Mouse (Mus musculus): ENCODE measurements around the gene Tmem256. TPM values are rescaled to one million over a fixed set of nuclear protein-coding genes. Genes with fewer than 3 reads are reported as not detected.
A peak's percentile ranks its signal among the peaks of the same experiment; 100 is the strongest.

The Tmem256 gene
- polyA plus RNA-seq, 1 experiment from 2014 or later = 362 TPM

DNA sequence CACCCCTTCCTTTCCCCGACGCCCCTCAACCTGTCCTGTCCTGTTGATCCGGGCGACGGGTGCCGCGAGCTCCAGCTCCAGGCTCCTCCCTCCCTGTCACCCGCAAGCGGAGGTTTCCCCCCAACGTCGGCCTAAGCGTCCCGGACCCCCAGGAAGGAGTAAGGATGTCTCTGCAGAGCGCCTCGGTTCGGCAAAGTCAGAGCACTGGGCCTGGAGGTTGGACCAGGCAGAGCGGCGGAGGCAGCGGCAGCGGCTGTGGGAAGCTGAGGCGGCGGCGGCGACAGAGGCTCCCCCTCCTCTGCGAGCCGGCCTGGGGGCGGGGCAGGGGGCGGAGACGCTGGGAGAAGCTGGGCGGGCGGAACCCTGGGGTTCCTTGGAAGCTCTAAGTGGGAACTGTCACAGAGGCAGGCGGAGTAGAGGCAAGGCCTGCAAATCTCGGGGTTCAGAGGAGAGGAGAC is 35.6 kb upstream of the Tmem256 start:
- Histone ChIP-seq H3K4me3 (peak overlapping the region; percentile 66), H3K4me1 (replicated peaks) (peaks cover 71% of the 10 kb centered on the region)

GRCm38 (mm10) chr11:69803328-69803727 is 35.0 kb upstream of the Tmem256 start:
- H3K27me3 ChIP-seq (ENCODE audit: insufficient read depth, poor library complexity, severe bottlenecking) = peaks cover 91% of the 10 kb centered on the region
- 3% methylated on average over 12 of the region's 12 CpGs for WGBS
- peak overlapping the region; percentile 72 for H3K27ac ChIP-seq
- peaks cover 67% of the 10 kb centered on the region for H3K4me1 ChIP-seq (replicated peaks)
- H3K36me3 ChIP-seq = no peaks in the 10 kb centered on the region
- H3K4me3 ChIP-seq = peak overlapping the region; percentile 66
- no peak for DNase-seq (ENCODE audit: low spot score)
- peaks cover 4% of the 10 kb centered on the region; the same call in 1 of the 2 replicates for H3K9me3 ChIP-seq

More for the DNA sequence above, 35.6 kb upstream of the Tmem256 start:
- H3K27ac ChIP-seq = peak overlapping the region; percentile 82
- no peaks in the 10 kb centered on the region for H3K36me3 ChIP-seq
- WGBS = under 1% methylated on average over 33 of the region's 33 CpGs
- peak; percentile 80 for DNase-seq (ENCODE audit: low spot score)
- H3K9me3 ChIP-seq = peaks cover 4% of the 10 kb centered on the region; the same call in 1 of the 2 replicates
- peaks cover 97% of the 10 kb centered on the region for H3K27me3 ChIP-seq (ENCODE audit: insufficient read depth, poor library complexity, severe bottlenecking)

DNA sequence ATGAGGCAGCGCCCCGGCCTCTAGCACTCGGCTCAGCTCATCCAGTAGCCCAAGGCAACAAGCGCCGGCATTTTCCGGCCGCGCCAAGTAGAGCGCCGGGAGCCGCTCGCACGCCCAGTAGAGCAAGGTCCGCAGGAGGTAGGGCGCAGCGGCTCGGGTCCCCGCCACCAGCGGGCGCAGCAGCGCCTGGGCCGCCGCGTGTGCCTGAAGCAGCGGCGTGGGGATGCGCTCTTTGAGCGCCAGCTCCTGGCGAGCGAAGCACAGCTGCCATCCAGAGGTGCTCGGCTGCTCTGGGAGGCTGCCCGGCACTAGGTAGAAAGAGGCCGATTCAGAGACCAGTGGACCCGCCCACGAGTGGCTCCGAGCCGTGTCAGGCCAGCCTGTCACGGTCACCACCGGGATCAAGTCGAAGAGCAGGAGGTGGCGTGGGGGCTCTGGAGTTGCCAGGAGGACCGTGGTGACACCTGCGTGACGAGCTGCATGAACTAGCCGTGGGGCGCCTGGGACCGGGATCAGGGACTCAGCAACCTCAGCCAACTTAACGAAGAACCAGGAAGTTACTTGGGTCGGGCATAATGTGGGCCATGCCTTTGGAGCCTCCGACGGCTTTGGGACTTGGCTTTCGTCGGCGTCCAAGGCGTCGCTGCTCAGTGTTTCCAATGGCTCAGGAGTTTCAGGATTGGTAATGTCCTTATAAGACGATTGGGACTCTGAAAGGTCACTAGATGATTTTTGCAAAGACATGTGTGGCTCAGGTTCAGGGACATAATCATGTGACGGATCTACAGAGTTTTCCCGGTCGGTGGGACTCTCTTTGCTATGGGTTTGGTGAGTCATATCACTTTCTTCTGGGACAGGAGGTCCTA is 34.3 kb upstream of the Tmem256 start:
- 2% methylated on average over 60 of the region's 60 CpGs for WGBS
- no peaks in the 10 kb centered on the region for H3K36me3 ChIP-seq
- peaks cover 4% of the 10 kb centered on the region; the same call in 1 of the 2 replicates for H3K9me3 ChIP-seq
- peak overlapping the region; percentile 66 for H3K4me3 ChIP-seq
- DNase-seq (ENCODE audit: low spot score) = peak; percentile 74
- peaks cover 84% of the 10 kb centered on the region for H3K27me3 ChIP-seq (ENCODE audit: insufficient read depth, poor library complexity, severe bottlenecking)
- H3K4me1 ChIP-seq (replicated peaks) = peaks cover 61% of the 10 kb centered on the region
- peak overlapping the region; percentile 72 for H3K27ac ChIP-seq

- WGBS = 5% methylated on average over 12 of the region's 12 CpGs
- peaks cover 79% of the 10 kb centered on the region for H3K27me3 ChIP-seq (ENCODE audit: insufficient read depth, poor library complexity, severe bottlenecking)
- no peaks in the 10 kb centered on the region for H3K36me3 ChIP-seq
- peaks cover 55% of the 10 kb centered on the region for H3K4me1 ChIP-seq (replicated peaks)
- peaks cover 4% of the 10 kb centered on the region; the same call in 1 of the 2 replicates for H3K9me3 ChIP-seq
- H3K4me3 ChIP-seq = peak overlapping the region; percentile 66
- no peak for DNase-seq (ENCODE audit: low spot score)
- no peak overlapping the region for H3K27ac ChIP-seq
These were observed 33.7 kb upstream of the Tmem256 start for GRCm38 (mm10) chr11:69804652-69804940.

DNA sequence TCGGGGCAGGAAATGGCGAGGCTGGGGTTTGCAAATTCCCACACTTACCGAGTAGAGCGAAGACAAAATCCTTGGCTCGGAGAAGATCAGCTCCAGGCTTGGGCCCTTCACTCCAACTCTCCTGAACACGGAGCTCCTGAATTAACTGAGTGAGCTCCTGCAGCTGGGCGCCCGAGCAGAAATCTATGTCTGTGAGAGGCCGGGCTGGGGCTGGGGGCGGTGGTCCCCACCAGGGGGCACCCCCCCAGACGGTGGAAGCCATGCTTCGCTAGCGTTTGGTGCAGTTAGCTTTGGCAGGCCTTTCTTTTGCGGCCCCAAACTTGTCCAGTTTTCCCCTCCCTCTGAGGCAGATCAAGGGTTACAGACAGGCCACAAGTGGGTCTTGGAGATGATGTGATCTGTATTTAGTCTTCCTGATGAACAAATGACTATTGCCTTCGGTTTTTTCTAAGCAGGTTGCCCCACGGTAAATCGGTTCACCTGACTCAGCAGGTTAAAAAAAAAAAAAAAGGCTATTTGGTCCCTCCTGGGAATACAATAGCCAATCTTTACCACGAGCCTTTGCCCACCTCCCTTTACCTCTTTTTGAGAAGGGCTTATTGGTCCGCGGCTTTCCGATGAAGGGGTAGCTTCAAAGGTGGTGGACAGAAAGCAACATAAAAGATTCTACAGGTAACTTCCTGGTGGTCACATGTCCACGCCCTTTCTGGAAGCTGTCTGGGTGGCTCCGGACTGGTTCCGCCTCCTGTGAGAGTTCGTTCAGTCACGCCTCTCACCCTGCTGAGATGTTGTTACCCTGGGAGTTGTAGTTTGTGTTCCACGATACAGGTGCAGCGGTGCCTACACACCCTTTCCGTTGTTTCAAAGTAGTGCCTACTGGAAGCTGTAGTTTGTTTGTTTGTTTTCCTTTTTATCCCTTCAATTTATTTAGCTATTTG is 33.1 kb upstream of the Tmem256 start, which contains the start of gene Tmem102:
TSS of gene Tmem102 (minus strand) at position 653 of the 938 bp plus-strand sequence.
- H3K36me3 ChIP-seq = no peaks in the 10 kb centered on the region
- 5% methylated on average over 29 of the region's 29 CpGs for WGBS
- H3K27ac ChIP-seq = no peak within 1 kb of the TSS
- peaks cover 72% of the 10 kb centered on the region for H3K27me3 ChIP-seq (ENCODE audit: insufficient read depth, poor library complexity, severe bottlenecking)
- peak; percentile 17 for DNase-seq (ENCODE audit: low spot score)
- H3K9me3 ChIP-seq = peaks cover 4% of the 10 kb centered on the region; the same call in 1 of the 2 replicates
- peaks cover 49% of the 10 kb centered on the region for H3K4me1 ChIP-seq (replicated peaks)
- H3K4me3 ChIP-seq = peak within 1 kb of the TSS; percentile 66

DNA sequence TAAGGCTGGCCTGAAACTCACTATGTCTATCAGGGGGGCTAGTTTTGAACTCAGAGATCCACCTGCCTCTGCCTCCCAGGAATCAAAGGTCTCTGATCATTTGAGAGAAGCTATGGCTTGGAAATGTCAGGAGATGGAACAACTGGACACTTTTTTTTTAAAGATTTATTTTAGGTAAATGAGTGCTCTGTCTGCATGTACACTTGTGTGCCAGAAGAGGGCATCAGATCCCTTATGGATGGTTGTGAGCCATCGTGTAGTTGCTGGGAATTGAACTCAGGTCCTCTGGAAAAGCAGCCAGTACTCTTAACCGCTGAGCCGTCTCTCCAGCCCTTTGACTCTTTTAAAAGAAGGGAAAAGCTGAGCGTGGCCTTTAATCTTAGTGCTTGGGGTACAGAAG is 31.9 kb upstream of the Tmem256 start:
- no peak overlapping the region for H3K4me3 ChIP-seq
- H3K27ac ChIP-seq = no peak overlapping the region
- peaks cover 61% of the 10 kb centered on the region for H3K27me3 ChIP-seq (ENCODE audit: insufficient read depth, poor library complexity, severe bottlenecking)
- 83% methylated on average over 4 of the region's 4 CpGs for WGBS
- no peak for DNase-seq (ENCODE audit: low spot score)
- peaks cover 4% of the 10 kb centered on the region; the same call in 1 of the 2 replicates for H3K9me3 ChIP-seq
- peaks cover 38% of the 10 kb centered on the region for H3K4me1 ChIP-seq (replicated peaks)
- no peaks in the 10 kb centered on the region for H3K36me3 ChIP-seq

DNA sequence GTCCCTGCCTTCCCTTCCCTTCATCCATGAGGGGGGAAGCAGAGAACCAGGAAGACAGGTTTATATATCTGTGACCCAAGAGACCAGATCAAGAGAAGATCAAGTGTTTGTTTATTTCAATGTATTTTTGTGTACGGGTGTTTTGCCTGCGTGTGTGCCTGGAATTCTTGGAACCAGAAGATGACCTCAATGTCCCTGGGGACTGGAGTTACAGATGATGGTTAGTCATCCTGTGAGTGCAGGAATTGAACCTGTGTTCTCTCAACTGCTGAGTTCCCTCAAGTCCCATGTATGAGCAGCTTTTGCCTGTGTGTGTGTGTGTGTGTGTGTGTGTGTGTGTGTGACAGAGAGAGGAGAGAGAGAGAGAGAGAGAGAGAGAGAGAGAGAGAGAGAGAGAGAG is 30.7 kb upstream of the Tmem256 start:
- Histone ChIP-seq H3K27ac (no peak overlapping the region), H3K4me1 (replicated peaks) (peaks cover 25% of the 10 kb centered on the region), H3K36me3 (no peaks in the 10 kb centered on the region), H3K9me3 (peaks cover 4% of the 10 kb centered on the region; the same call in 1 of the 2 replicates), H3K27me3 (ENCODE audit: insufficient read depth, poor library complexity, severe bottlenecking) (peaks cover 48% of the 10 kb centered on the region), H3K4me3 (no peak overlapping the region)
- DNase-seq (ENCODE audit: low spot score) = no peak
- 82% methylated on average over 2 of the region's 2 CpGs for WGBS

- H3K4me1 ChIP-seq (replicated peaks) = no peaks in the 10 kb centered on the region
- H3K27ac ChIP-seq = no peak overlapping the region
- H3K4me3 ChIP-seq = no peak overlapping the region
- peaks cover 22% of the 10 kb centered on the region for H3K27me3 ChIP-seq (ENCODE audit: insufficient read depth, poor library complexity, severe bottlenecking)
- H3K36me3 ChIP-seq = no peaks in the 10 kb centered on the region
- peaks cover 4% of the 10 kb centered on the region; the same call in 1 of the 2 replicates for H3K9me3 ChIP-seq
- no peak for DNase-seq (ENCODE audit: low spot score)
These were observed 28.0 kb upstream of the Tmem256 start for GRCm38 (mm10) chr11:69810280-69810679.

DNA sequence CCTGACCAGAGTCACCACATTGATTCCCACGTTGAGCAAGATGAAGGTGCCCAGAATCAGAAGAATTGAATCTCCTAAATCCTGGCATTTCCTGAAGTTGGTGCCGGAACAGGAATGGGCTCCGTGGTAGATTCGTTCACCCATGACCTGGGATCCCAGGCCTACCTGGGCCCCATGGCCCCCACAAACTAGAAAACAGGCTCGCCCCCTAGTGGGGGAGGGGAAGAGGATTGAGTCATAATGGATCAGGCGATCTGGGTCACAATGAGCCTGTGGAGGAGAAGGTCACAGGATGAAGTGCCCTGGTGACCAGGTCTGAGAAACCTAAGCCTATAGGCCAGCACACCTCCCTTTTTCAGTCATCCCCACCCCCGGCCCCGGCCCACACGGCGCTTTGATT is 23.2 kb upstream of the Tmem256 start, which contains the start of gene Gm39566:
TSS of gene Gm39566 (minus strand) at position 144 of the 400 bp plus-strand sequence.
- H3K4me3 ChIP-seq = no peak within 1 kb of the TSS
- H3K27ac ChIP-seq = no peak within 1 kb of the TSS
- no peak for DNase-seq (ENCODE audit: low spot score)
- no peaks in the 10 kb centered on the region for H3K36me3 ChIP-seq
- 59% methylated on average over 10 of the region's 10 CpGs for WGBS
- H3K27me3 ChIP-seq (ENCODE audit: insufficient read depth, poor library complexity, severe bottlenecking) = no peaks in the 10 kb centered on the region
- no peaks in the 10 kb centered on the region for H3K4me1 ChIP-seq (replicated peaks)
- H3K9me3 ChIP-seq = peaks cover 13% of the 10 kb centered on the region

DNA sequence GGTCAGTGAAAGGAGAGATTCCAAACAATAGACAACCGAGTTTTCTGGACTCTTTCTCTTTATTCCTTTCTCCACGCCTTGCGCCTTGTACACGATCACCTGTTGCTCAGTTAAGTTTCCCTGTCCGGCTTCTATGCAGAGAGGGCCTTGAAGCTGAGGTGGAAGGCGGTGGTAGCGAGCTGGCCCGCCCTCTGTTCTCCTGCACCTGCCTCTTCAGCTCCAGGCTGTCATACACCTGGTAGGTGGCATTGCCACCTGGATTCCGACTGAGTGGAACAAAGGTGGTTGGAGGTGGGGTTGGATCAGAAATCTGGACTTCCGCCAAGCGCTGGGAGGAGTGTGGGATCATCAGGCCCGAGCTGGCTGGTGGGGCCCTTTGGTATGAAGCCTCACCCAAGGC is 21.8 kb upstream of the Tmem256 start:
- WGBS = 93% methylated on average over 12 of the region's 12 CpGs
- DNase-seq (ENCODE audit: low spot score) = no peak
- H3K4me1 ChIP-seq (replicated peaks) = no peaks in the 10 kb centered on the region
- H3K27me3 ChIP-seq (ENCODE audit: insufficient read depth, poor library complexity, severe bottlenecking) = no peaks in the 10 kb centered on the region
- H3K9me3 ChIP-seq = peaks cover 13% of the 10 kb centered on the region
- no peak overlapping the region for H3K4me3 ChIP-seq
- H3K36me3 ChIP-seq = no peaks in the 10 kb centered on the region
- H3K27ac ChIP-seq = no peak overlapping the region

DNA sequence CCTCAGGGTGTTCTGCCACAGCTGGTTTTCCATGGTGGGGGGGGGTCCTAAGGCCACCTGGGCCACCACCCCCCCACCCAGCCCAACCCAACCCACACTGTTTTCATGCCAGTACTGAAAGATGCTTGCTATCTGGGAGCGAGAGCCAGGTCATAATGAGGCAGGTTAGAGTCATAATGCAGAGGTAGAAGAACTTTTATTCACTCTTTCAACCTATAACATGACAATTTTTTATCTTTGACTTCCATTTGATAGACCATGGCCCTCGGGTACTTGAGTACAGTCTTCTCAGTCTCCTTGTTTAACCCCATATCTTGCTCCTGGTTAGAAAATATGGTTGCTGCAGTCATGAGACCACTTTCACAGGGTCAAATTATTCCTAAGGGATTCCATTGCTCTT is 19.9 kb upstream of the Tmem256 start, which contains the start of gene Spem2:
TSS of gene Spem2 (minus strand) at position 101 of the 400 bp plus-strand sequence.
- Histone ChIP-seq H3K4me1 (replicated peaks) (no peaks in the 10 kb centered on the region), H3K27me3 (ENCODE audit: insufficient read depth, poor library complexity, severe bottlenecking) (no peaks in the 10 kb centered on the region), H3K27ac (no peak within 1 kb of the TSS), H3K4me3 (no peak within 1 kb of the TSS), H3K36me3 (no peaks in the 10 kb centered on the region), H3K9me3 (peaks cover 13% of the 10 kb centered on the region)
- no peak for DNase-seq (ENCODE audit: low spot score)
- WGBS = 92% methylated on average over 2 of the region's 2 CpGs

DNA sequence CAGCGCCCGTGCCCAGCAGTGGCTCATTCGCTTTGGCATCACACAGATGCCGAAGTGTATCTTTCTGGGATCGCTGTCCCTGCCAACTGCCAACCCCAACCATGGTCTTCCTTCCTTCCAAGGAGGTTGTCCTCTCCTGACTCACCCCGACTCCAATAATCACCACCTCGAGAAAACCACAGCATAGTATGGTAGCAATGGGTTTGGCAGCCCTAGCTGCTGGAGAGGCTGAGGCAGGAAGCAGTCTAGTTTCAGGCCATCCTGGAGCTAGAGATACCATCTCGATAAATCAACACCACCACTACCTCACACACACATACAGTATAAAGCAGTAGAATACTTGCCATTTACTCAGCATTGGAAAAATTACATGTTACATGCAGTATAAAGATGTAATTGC is 19.4 kb upstream of the Tmem256 start:
- Histone ChIP-seq H3K36me3 (0 out of 2 replicates have a peak, but pooled peaks cover 4% of the 10 kb centered on the region), H3K4me1 (replicated peaks) (no peaks in the 10 kb centered on the region; the same call in 1 of the 2 replicates), H3K27me3 (ENCODE audit: insufficient read depth, poor library complexity, severe bottlenecking) (no peaks in the 10 kb centered on the region), H3K9me3 (peaks cover 13% of the 10 kb centered on the region), H3K4me3 (no peak overlapping the region), H3K27ac (no peak overlapping the region)
- no peak for DNase-seq (ENCODE audit: low spot score)
- WGBS = 95% methylated on average over 8 of the region's 8 CpGs
